Mouse (Mus musculus): ENCODE measurements around the gene Vmn1r1. TPM values are rescaled to one million over a fixed set of nuclear protein-coding genes. Genes with fewer than 3 reads are reported as not detected.

Vmn1r1 gene
- polyA plus RNA-seq, 1 experiment: not detected

Other genes starting within 250 kb of the Vmn1r1 start
- 69.5 and 103 TPM in 2 replicates for gene Enah, start 144.5 kb downstream of the Vmn1r1 start, polyA plus RNA-seq (2012; rRNA removed)
- gene Srp9, start 39.7 kb downstream of the Vmn1r1 start, polyA plus RNA-seq (2012; rRNA removed): 78.6 and 81.2 TPM in 2 replicates
- gene Degs1, start 118.3 kb upstream of the Vmn1r1 start, polyA plus RNA-seq (2012; rRNA removed): 71.9 and 84.2 TPM in 2 replicates
- 13.9 and 15.9 TPM in 2 replicates for gene Fbxo28, start 177.1 kb upstream of the Vmn1r1 start, polyA plus RNA-seq (2012; rRNA removed)
- gene Trp53bp2, start 244.7 kb upstream of the Vmn1r1 start, polyA plus RNA-seq (2012; rRNA removed): 8.4 and 12.0 TPM in 2 replicates

All from urinary bladder, adult 2 months (tissue).